Mouse (Mus musculus): Measurements from ENCODE around the gene Rbms3.
A peak's percentile ranks its signal among the peaks of the same experiment; 100 is the strongest.

Rbms3 gene

GRCm38 (mm10) chr9:117476753-117477152 is 153.0 kb downstream of the Rbms3 start:
- DNase-seq = no peak

GRCm38 (mm10) chr9:117452816-117453215 is 176.9 kb downstream of the Rbms3 start:
- no peak for DNase-seq

GRCm38 (mm10) chr9:117442611-117443010 is 187.1 kb downstream of the Rbms3 start:
- DNase-seq = no peak

- DNase-seq = no peak
These were observed 193.9 kb downstream of the Rbms3 start for GRCm38 (mm10) chr9:117435856-117436255.

- peak in 1 of 2 experiments; percentile 11 for DNase-seq
These were observed 199.0 kb downstream of the Rbms3 start for GRCm38 (mm10) chr9:117430670-117431069.

- no peak for DNase-seq
These were observed 200.3 kb downstream of the Rbms3 start for GRCm38 (mm10) chr9:117429217-117430105.

- DNase-seq = peak in 1 of 2 experiments; percentile 7
These were observed 206.5 kb downstream of the Rbms3 start for GRCm38 (mm10) chr9:117423259-117423658.

GRCm38 (mm10) chr9:117419874-117420485 is 209.7 kb downstream of the Rbms3 start:
- DNase-seq = no peak

- no peak for DNase-seq
These were observed 216.5 kb downstream of the Rbms3 start for GRCm38 (mm10) chr9:117413181-117413580.

- DNase-seq = no peak
These were observed 217.1 kb downstream of the Rbms3 start for GRCm38 (mm10) chr9:117412584-117412983.

GRCm38 (mm10) chr9:117404621-117405020 is 225.1 kb downstream of the Rbms3 start:
- DNase-seq = no peak

- DNase-seq = no peak
These were observed 229.4 kb downstream of the Rbms3 start for GRCm38 (mm10) chr9:117400262-117400671.

- no peak for DNase-seq
These were observed 232.6 kb downstream of the Rbms3 start for GRCm38 (mm10) chr9:117397071-117397470.

GRCm38 (mm10) chr9:117396586-117396985 is 233.1 kb downstream of the Rbms3 start:
- DNase-seq = no peak

- peak in 1 of 2 experiments; percentile 60 for DNase-seq
These were observed 235.8 kb downstream of the Rbms3 start for GRCm38 (mm10) chr9:117393626-117394525.

GRCm38 (mm10) chr9:117388024-117388423 is 241.7 kb downstream of the Rbms3 start:
- DNase-seq = peak; percentile 71 to 81

- DNase-seq = peak; percentile 71 to 82
These were observed 248.8 kb downstream of the Rbms3 start for GRCm38 (mm10) chr9:117380876-117381275.

GRCm38 (mm10) chr9:117380076-117380475 is 249.6 kb downstream of the Rbms3 start:
- DNase-seq = peak; percentile 69

GRCm38 (mm10) chr9:117379448-117379983 is 250.2 kb downstream of the Rbms3 start:
- peak; percentile 54 to 60 for DNase-seq

- DNase-seq = peak; percentile 61 to 82
These were observed 251.4 kb downstream of the Rbms3 start for GRCm38 (mm10) chr9:117378131-117378890.

GRCm38 (mm10) chr9:117375776-117376175 is 253.9 kb downstream of the Rbms3 start:
- DNase-seq = no peak
